Mouse (Mus musculus): Measurements from ENCODE around the gene Ltc4s. TPM values are rescaled to one million over a fixed set of nuclear protein-coding genes. Genes with fewer than 3 reads are reported as not detected.
A peak's percentile ranks its signal among the peaks of the same experiment; 100 is the strongest.

Ltc4s gene
- total and polyA plus RNA-seq, 2 experiments from 2014 or later, result 5.3 to 21.3 TPM

DNA sequence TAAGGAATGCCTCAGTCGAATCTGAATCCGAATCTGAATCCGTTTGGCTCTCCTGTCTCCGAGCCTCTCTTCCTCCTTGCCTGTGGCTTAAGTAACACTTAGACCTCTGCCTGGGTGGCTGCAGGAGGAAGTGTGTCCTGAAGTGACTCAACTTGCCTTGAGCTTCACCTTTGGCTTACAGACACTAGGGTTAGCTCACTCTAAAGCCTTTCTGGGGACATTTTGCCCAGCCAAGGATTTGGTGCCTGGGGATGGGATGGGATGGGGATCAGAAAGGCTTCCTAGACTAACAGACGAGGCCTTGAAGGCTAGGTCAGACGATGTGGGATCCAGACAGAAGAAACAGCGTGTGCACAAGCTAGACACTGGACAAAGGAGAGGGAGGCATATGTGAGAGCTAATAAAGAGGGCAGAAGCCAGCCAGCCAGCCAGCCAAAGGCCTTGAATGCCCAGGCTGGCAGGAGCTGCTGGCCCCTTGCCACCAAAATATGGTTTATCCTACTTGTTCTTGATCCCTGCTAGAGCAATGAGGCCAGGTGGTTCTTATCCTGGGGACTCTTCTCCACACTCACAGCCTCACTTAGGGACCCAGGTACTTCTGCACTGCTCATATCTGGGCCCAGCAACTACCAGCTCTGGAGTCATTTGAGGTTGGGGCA, 9.0 kb downstream of the Ltc4s start:
- Histone ChIP-seq H3K4me1 (ENCODE audit: insufficient read depth, low read length) (peaks cover 18% of the 10 kb centered on the region; the same call in 1 of the 2 replicates), H3K9me3 (ENCODE audit: low read length) (no peaks in the 10 kb centered on the region), H3K27me3 (ENCODE audit: insufficient read depth, low read length) (no peaks in the 10 kb centered on the region), H3K27ac (ENCODE audit: low read depth, low read length) (no peak overlapping the region), H3K36me3 (ENCODE audit: insufficient read depth, low read length) (peaks cover 24% of the 10 kb centered on the region), H3K4me2 (ENCODE audit: low read depth, low read length, poor library complexity, severe bottlenecking) (no peak overlapping the region), H3K9ac (replicated peaks; ENCODE audit: low read length, poor library complexity, severe bottlenecking) (0 out of 2 replicates have a peak overlapping the region, but pooled peaks have one; percentile 33), H3K4me3 (ENCODE audit: low read depth, low read length) (no peak overlapping the region)
- WGBS, result 46% methylated on average over 7 of the region's 7 CpGs
- TF ChIP-seq CTCF (IDR thresholded peaks at IDR 0.05), result no peak
- no peak for ATAC-seq (ENCODE audit: low FRiP score)
- peak; percentile 61 for DNase-seq (ENCODE audit: low spot score)

DNA sequence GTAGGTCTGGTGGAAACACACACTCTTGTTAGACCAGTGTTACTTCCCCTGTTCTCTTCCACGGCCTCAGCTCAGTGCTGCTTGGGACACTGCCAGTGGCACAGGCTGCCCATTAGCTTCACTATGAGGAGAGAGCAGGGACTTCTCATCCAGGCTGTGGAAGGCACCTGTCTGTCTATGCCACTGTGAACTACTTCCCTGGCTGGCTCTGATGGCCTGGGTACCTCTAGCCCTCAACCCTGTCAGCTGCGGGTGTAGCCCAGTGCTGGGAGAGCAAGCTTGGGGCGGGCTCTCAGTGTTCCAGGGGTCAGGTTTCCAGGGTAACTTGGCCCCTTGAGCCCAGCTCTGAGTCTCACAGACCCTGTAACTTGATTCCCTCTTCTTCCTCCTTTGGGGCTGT, 9.6 kb downstream of the Ltc4s start:
- no peak for TF ChIP-seq CTCF (IDR thresholded peaks at IDR 0.05)
- 20% methylated on average over 3 of the region's 3 CpGs for WGBS
- ATAC-seq (ENCODE audit: low FRiP score) (no peak), DNase-seq (ENCODE audit: low spot score) (no peak)
- Histone ChIP-seq H3K4me3 (ENCODE audit: low read depth, low read length) (no peak overlapping the region), H3K4me2 (ENCODE audit: low read depth, low read length, poor library complexity, severe bottlenecking) (no peak overlapping the region), H3K27ac (ENCODE audit: low read depth, low read length) (no peak overlapping the region), H3K4me1 (ENCODE audit: insufficient read depth, low read length) (peaks cover 20% of the 10 kb centered on the region; the same call in 1 of the 2 replicates), H3K36me3 (ENCODE audit: insufficient read depth, low read length) (peaks cover 18% of the 10 kb centered on the region), H3K27me3 (ENCODE audit: insufficient read depth, low read length) (no peaks in the 10 kb centered on the region), H3K9ac (replicated peaks; ENCODE audit: low read length, poor library complexity, severe bottlenecking) (no peak overlapping the region), H3K9me3 (ENCODE audit: low read length) (no peaks in the 10 kb centered on the region)

DNA sequence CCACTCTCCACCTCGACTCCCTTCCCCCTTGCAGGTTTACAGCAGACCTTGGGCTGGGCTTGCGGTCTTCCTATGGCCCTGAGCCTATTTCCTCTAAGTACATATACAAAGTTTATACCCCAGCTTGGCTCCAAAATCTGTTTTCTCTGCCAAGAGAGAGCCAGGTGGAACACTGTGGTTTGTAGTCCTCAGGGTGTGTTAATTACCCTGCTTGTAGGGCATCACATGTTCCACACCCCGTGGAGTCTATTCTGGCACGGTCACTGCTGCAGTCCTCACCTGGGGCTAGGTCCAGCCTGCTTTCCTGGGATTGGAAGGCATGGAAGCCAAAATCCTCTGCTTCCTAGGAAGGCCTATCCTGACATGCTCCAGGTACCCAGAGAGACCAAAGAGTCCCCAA, 10.7 kb downstream of the Ltc4s start:
- ATAC-seq (ENCODE audit: low FRiP score), result no peak
- WGBS, result 85% methylated on average over 4 of the region's 4 CpGs
- no peak for DNase-seq (ENCODE audit: low spot score)
- no peak overlapping the region for H3K27ac ChIP-seq (ENCODE audit: low read depth, low read length)
- no peaks in the 10 kb centered on the region for H3K27me3 ChIP-seq (ENCODE audit: insufficient read depth, low read length)
- H3K36me3 ChIP-seq (ENCODE audit: insufficient read depth, low read length), result peaks cover 8% of the 10 kb centered on the region
- H3K9ac ChIP-seq (replicated peaks; ENCODE audit: low read length, poor library complexity, severe bottlenecking), result no peak overlapping the region
- TF ChIP-seq CTCF (IDR thresholded peaks at IDR 0.05), result no peak
- H3K4me3 ChIP-seq (ENCODE audit: low read depth, low read length), result no peak overlapping the region
- peaks cover 26% of the 10 kb centered on the region for H3K4me1 ChIP-seq (ENCODE audit: insufficient read depth, low read length)
- H3K4me2 ChIP-seq (ENCODE audit: low read depth, low read length, poor library complexity, severe bottlenecking), result no peak overlapping the region
- H3K9me3 ChIP-seq (ENCODE audit: low read length), result no peaks in the 10 kb centered on the region

DNA sequence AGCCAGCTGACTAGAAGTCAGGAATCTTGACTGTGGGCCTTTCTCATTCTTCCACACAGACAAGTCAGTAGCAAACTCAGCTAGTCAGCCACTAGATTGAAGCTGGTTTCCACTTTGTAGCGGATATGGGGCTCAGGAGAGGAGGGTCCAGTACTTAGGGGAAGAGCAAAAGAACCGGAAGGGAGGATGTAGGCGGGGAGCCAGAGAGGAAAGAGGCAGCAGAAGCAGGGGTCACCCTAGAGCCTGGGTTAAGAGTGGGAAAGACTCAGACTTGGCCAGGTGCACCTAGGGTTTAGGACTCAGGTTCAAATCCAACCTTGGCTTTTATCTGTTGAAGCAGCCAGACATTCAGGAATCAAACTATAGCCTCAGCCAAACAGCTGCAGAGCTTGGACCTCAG, 11.2 kb downstream of the Ltc4s start:
- Histone ChIP-seq H3K9me3 (ENCODE audit: low read length) (no peaks in the 10 kb centered on the region), H3K27me3 (ENCODE audit: insufficient read depth, low read length) (no peaks in the 10 kb centered on the region)

DNA sequence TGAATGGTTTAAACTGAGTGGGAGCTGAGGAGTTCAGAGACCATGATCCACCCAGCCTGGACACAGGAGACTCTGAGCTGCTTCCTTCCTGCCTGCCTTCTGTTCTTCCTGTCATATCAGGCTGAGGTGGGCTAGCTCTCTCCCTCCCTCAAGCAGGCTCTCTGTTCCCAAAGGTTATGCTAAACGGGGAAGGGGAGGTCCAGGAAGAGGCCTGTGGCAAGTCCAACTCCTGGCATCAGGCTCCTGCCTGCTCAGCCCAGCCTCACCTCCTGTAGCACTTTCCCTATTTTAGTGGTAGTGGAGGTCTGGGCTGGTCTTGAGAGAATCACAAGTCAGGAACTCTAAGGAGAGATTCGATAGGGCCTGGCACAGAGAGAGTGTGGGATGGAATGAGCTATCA, 12.0 kb downstream of the Ltc4s start:
- Histone ChIP-seq H3K27me3 (ENCODE audit: insufficient read depth, low read length) (no peaks in the 10 kb centered on the region), H3K27ac (ENCODE audit: low read depth, low read length) (peak overlapping the region; percentile 94), H3K9me3 (ENCODE audit: low read length) (no peaks in the 10 kb centered on the region), H3K36me3 (ENCODE audit: insufficient read depth, low read length) (no peaks in the 10 kb centered on the region), H3K4me1 (ENCODE audit: insufficient read depth, low read length) (peaks cover 26% of the 10 kb centered on the region), H3K9ac (replicated peaks; ENCODE audit: low read length, poor library complexity, severe bottlenecking) (peak overlapping the region; percentile 99), H3K4me2 (ENCODE audit: low read depth, low read length, poor library complexity, severe bottlenecking) (peak overlapping the region; percentile 95), H3K4me3 (ENCODE audit: low read depth, low read length) (peak overlapping the region; percentile 84)
- TF ChIP-seq CTCF (IDR thresholded peaks at IDR 0.05), result no peak
- ATAC-seq (ENCODE audit: low FRiP score), result no peak
- 42% methylated on average over 2 of the region's 2 CpGs for WGBS
- DNase-seq (ENCODE audit: low spot score), result no peak

More for the DNA sequence above, 11.2 kb downstream of the Ltc4s start:
- ATAC-seq (ENCODE audit: low FRiP score), result no peak
- Histone ChIP-seq H3K4me3 (ENCODE audit: low read depth, low read length) (peak overlapping the region; percentile 84; the same call in 1 of the 2 replicates), H3K4me1 (ENCODE audit: insufficient read depth, low read length) (peaks cover 26% of the 10 kb centered on the region), H3K4me2 (ENCODE audit: low read depth, low read length, poor library complexity, severe bottlenecking) (peak overlapping the region; percentile 95), H3K27ac (ENCODE audit: low read depth, low read length) (no peak overlapping the region), H3K36me3 (ENCODE audit: insufficient read depth, low read length) (peaks cover 3% of the 10 kb centered on the region), H3K9ac (replicated peaks; ENCODE audit: low read length, poor library complexity, severe bottlenecking) (peak overlapping the region; percentile 99)
- no peak for TF ChIP-seq CTCF (IDR thresholded peaks at IDR 0.05)
- DNase-seq (ENCODE audit: low spot score), result no peak
- WGBS, result 74% methylated on average over 3 of the region's 3 CpGs

DNA sequence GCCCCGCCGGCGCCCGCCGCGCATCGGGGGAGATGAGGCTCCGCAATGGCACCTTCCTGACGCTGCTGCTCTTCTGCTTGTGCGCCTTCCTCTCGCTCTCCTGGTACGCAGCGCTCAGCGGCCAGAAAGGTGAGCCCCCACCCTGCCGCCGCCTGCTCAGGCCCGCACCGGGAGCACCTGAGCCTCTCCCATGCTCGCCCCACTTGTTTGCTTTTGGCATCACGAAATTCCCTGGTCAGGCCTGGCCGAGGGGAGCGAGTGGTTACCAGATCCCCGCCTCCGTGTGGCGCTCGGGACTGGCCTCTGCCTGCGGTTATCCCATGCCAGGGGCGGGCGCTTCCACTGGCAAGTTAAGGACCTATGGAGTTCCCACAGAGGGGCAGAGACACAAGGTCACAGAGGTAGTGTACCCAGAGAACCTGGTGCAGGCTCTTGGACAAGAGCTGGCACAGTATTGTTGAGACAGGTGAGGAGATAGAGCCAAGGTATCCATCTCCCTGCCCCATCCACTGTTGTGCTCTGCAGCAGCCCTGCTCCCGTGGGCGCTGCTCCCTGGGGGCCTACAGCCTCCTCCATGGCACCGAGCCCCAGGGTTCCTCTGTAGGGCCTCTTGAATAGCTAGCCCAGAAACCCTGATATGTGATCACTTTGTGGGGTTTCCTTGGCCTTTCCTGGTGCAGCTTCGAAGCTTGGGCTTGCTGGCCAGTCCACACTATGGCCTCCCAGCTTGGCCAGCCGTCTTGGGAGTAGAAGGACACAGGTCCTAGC, 12.6 kb downstream of the Ltc4s start:
- ATAC-seq (ENCODE audit: low FRiP score) (peak; percentile 18; the same call in 1 of the 2 replicates), DNase-seq (ENCODE audit: low spot score) (no peak)
- Histone ChIP-seq H3K9ac (replicated peaks; ENCODE audit: low read length, poor library complexity, severe bottlenecking) (peak overlapping the region; percentile 99), H3K4me2 (ENCODE audit: low read depth, low read length, poor library complexity, severe bottlenecking) (peak overlapping the region; percentile 95), H3K9me3 (ENCODE audit: low read length) (no peaks in the 10 kb centered on the region), H3K36me3 (ENCODE audit: insufficient read depth, low read length) (no peaks in the 10 kb centered on the region), H3K27ac (ENCODE audit: low read depth, low read length) (peak overlapping the region; percentile 94), H3K27me3 (ENCODE audit: insufficient read depth, low read length) (no peaks in the 10 kb centered on the region), H3K4me3 (ENCODE audit: low read depth, low read length) (peak overlapping the region; percentile 84), H3K4me1 (ENCODE audit: insufficient read depth, low read length) (peaks cover 23% of the 10 kb centered on the region)
- WGBS, result 4% methylated on average over 32 of the region's 34 CpGs
- TF ChIP-seq CTCF (IDR thresholded peaks at IDR 0.05), result no peak

Measured in midbrain, postnatal 0 days (tissue).